Mouse (Mus musculus) urinary bladder, postnatal 14 days (tissue): Measurements from ENCODE around the gene Fmod.

Experiments
- DNase-seq: peaks from one replicate; pipeline ENCODE4 v3.0.0; 2021; ENCODE audit warnings: low spot score

Gene Fmod

DNA sequence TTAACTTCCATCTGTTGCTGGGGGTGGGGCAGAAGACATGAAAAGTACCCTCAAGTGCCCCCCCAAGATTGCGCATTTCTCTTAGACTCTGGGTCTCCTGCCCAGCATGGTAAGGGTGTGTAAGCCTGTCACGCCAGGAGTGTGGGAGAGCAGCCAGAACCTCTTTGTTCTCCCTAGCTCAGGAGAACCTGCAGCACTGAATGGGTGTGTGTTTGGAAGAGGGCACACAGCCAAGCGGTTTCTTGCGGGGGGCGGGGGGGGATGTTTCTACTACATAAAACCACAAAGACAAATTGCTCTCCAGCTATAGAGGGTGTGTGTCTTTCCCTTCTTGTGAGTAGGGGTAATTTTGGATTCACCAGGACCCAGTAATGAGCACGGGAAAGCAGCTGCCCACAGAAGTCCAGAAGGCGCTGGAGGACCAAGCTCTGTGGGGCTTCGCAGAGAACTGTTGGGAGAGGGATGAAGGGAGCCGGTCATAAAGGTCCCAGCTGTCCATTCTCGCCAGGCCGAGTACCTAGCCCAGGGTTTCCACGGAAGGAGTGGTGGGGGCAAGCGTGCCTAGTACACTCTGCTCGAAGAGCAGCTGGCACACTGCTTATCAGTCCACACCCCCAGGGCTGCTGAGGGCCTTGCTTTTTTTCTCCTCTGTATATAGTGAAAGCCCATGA is 59.3 kb downstream of the Fmod start:
- peak; percentile 58 for DNase-seq

DNA sequence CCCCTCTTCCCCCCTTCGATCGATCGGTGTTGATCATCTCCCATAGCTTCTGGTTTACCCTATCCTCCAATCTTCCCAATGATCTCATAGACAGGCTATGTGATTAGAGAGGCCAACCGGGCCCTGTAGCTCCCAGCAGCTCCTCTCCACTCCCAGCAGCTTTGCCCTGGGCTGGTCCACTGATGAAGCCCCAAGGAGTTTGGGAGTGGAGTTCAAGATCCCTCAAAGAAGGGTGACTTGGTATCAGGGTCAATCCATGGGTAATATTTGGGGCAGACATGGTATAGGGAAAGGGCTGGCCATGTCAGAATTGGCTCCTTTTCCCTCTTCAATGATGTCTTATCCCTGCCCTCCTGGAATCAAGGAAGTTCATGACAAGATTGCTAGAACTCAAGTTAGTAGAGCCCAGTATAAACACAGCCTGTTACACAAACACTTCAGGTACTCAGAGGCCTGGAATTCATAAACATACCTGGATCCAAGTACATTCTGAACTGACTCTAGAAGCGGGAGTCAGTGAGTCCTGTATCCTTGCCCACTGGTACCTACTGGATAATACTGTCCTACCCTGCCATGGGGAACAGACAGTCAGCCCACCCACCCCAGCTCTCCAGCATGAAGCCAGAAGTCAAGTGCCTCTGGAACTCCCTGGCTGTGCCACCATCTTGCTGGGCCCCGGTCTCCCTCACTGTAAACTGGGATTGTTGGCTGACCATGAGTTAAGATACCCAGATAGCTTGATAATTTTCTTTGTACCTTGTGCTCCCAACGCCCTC is 60.2 kb downstream of the Fmod start:
- no peak for DNase-seq
